Mouse (Mus musculus) CH12.LX (cell line): ENCODE data around the gene Atp5mpl. TPM values are rescaled to one million over a fixed set of nuclear protein-coding genes. Genes with fewer than 3 reads are reported as not detected.

Experiments used
- DNase-seq: peaks from one replicate; pipeline ENCODE4 v3.0.0-alpha.2; 2013; ENCODE audit errors: extremely low read depth
- H3K27ac ChIP-seq: 2 replicates; pipeline ENCODE4 v1.5.1; 2012; ENCODE audit warnings: low read depth, mild to moderate bottlenecking, control low read depth, moderate library complexity; ENCODE audit not compliant: insufficient read depth
- H3K27me3 ChIP-seq: replicated peaks from 2 replicates; pipeline ENCODE3; 2012; ENCODE audit warnings: inconsistent platforms
- H3K36me3 ChIP-seq, 2 experiments: replicated peaks in 1 of 2; 2 replicates each; pipeline versions ENCODE3 to v1.6.1; 2012; ENCODE audit warnings: inconsistent platforms in 1 of 2, low read length in 1 of 2, mild to moderate bottlenecking in 1 of 2, mixed read lengths in 1 of 2, moderate library complexity in 1 of 2; ENCODE audit not compliant: control insufficient read depth in 1 of 2, insufficient read depth in 1 of 2
- H3K4me1 ChIP-seq, 2 experiments: 2 replicates each; pipeline ENCODE4 v1.6.1; 2012; ENCODE audit warnings: inconsistent platforms in 1 of 2, moderate library complexity in 1 of 2; ENCODE audit not compliant: insufficient read depth in 2 of 2, control insufficient read depth in 1 of 2
- H3K4me2 ChIP-seq: 2 replicates; pipeline ENCODE4 v1.6.1; 2012; ENCODE audit warnings: low read depth, mild to moderate bottlenecking, control low read depth; ENCODE audit not compliant: poor library complexity, insufficient read depth, severe bottlenecking
- H3K4me3 ChIP-seq, 3 experiments: fragments of 150-350 bp in 1 of 3; sonication (generic) in 1 of 3; replicated peaks in 1 of 3; 2 replicates each; pipeline versions ENCODE3 to v1.5.1; 2011 to 2012; ENCODE audit warnings: low read depth in 2 of 3, low read length in 2 of 3, mild to moderate bottlenecking in 2 of 3, moderate library complexity in 2 of 3, control low read depth in 1 of 3, improper control_type of control experiment in 1 of 3, inconsistent platforms in 1 of 3, mixed read lengths in 1 of 3; ENCODE audit not compliant: poor library complexity in 1 of 3
- H3K79me2 ChIP-seq: replicated peaks from 2 replicates; pipeline ENCODE4 v1.6.1; 2012; ENCODE audit warnings: mild to moderate bottlenecking, moderate library complexity; ENCODE audit not compliant: control insufficient read depth, poor library complexity, insufficient read depth, severe bottlenecking; ENCODE audit errors: extremely low read depth
- H3K9ac ChIP-seq: 2 replicates; pipeline ENCODE4 v1.6.1; 2012; ENCODE audit warnings: low read depth, mild to moderate bottlenecking, control low read depth, moderate library complexity; ENCODE audit not compliant: insufficient read depth
- H3K9me3 ChIP-seq: replicated peaks from 2 replicates; pipeline ENCODE3; 2012; ENCODE audit warnings: low read length, inconsistent platforms, mixed read lengths
- BHLHE40 ChIP-seq: IDR thresholded peaks from 2 replicates; pipeline ENCODE4 v1.6.1; 2011; ENCODE audit warnings: mild to moderate bottlenecking, low read depth, low read length, improper control_type of control experiment
- CHD2 ChIP-seq: IDR thresholded peaks from 2 replicates; pipeline ENCODE4 v1.6.1; 2011; ENCODE audit warnings: low read length, improper control_type of control experiment
- E2F4 ChIP-seq: IDR thresholded peaks from 2 replicates; pipeline ENCODE4 v1.6.1; 2011; ENCODE audit warnings: low read depth, low read length, improper control_type of control experiment; ENCODE audit not compliant: insufficient replicate concordance
- ELF1 ChIP-seq: IDR thresholded peaks from 2 replicates; pipeline ENCODE4 v1.6.1; 2014; ENCODE audit warnings: low read depth, mild to moderate bottlenecking, inconsistent platforms, low read length, improper control_type of control experiment
- ETS1 ChIP-seq: conservative IDR thresholded peaks from 2 replicates; pipeline ENCODE4 v1.6.1; 2012; ENCODE audit warnings: low read depth, mild to moderate bottlenecking, inconsistent platforms, low read length, improper control_type of control experiment, moderate library complexity
- GABPA ChIP-seq: IDR thresholded peaks from 2 replicates; pipeline ENCODE4 v1.6.1; 2012; ENCODE audit warnings: low read depth, low read length, improper control_type of control experiment, inconsistent platforms; ENCODE audit not compliant: insufficient replicate concordance
- KAT2A ChIP-seq: IDR thresholded peaks from 2 replicates; pipeline ENCODE4 v1.6.1; 2012; ENCODE audit warnings: low read length, improper control_type of control experiment, inconsistent platforms; ENCODE audit not compliant: insufficient replicate concordance
- MAFK ChIP-seq: IDR thresholded peaks from 2 replicates; pipeline ENCODE4 v1.6.1; 2011; ENCODE audit warnings: low read length, improper control_type of control experiment; ENCODE audit not compliant: insufficient replicate concordance
- MAX ChIP-seq: IDR thresholded peaks from 2 replicates; pipeline ENCODE4 v1.6.1; 2011; ENCODE audit warnings: low read length, improper control_type of control experiment
- MAZ ChIP-seq: IDR thresholded peaks from 2 replicates; pipeline ENCODE4 v1.6.1; 2012; ENCODE audit warnings: low read depth, mild to moderate bottlenecking, inconsistent platforms, low read length, improper control_type of control experiment, moderate library complexity
- MEF2A ChIP-seq: IDR thresholded peaks from 2 replicates; pipeline ENCODE4 v1.6.1; 2014; ENCODE audit warnings: low read depth, mild to moderate bottlenecking, inconsistent platforms, low read length, improper control_type of control experiment, borderline replicate concordance
- MXI1 ChIP-seq: IDR thresholded peaks from 2 replicates; pipeline ENCODE4 v1.6.1; 2011; ENCODE audit warnings: mild to moderate bottlenecking, low read depth, low read length, improper control_type of control experiment
- MYC ChIP-seq: IDR thresholded peaks from 2 replicates; pipeline ENCODE4 v1.6.1; 2011; ENCODE audit warnings: low read depth, mild to moderate bottlenecking, improper control_type of control experiment, low read length
- NELFE ChIP-seq: IDR thresholded peaks from 2 replicates; pipeline ENCODE4 v1.6.1; 2011; ENCODE audit warnings: low read depth, low read length, improper control_type of control experiment
- RAD21 ChIP-seq: IDR thresholded peaks from 2 replicates; pipeline ENCODE4 v1.6.1; 2011; ENCODE audit warnings: low read depth, mild to moderate bottlenecking, low read length, improper control_type of control experiment, moderate library complexity
- SIN3A ChIP-seq: IDR thresholded peaks from 2 replicates; pipeline ENCODE4 v1.6.1; 2012; ENCODE audit warnings: low read length, improper control_type of control experiment, inconsistent platforms
- SMC3 ChIP-seq: IDR thresholded peaks from 2 replicates; pipeline ENCODE4 v1.6.1; 2011; ENCODE audit warnings: low read depth, low read length, improper control_type of control experiment
- TBP ChIP-seq: conservative IDR thresholded peaks from 2 replicates; pipeline ENCODE4 v1.6.1; 2011; ENCODE audit warnings: low read depth, low read length, improper control_type of control experiment
- TCF12 ChIP-seq: IDR thresholded peaks from 2 replicates; pipeline ENCODE4 v1.6.1; 2014; ENCODE audit warnings: low read depth, mild to moderate bottlenecking, inconsistent platforms, low read length, improper control_type of control experiment
- UBTF ChIP-seq: IDR thresholded peaks from 2 replicates; pipeline ENCODE4 v1.6.1; 2012; ENCODE audit warnings: low read depth, mild to moderate bottlenecking, inconsistent platforms, low read length, improper control_type of control experiment, moderate library complexity
- USF1 ChIP-seq: IDR thresholded peaks from 2 replicates; pipeline ENCODE4 v1.6.1; 2014; ENCODE audit warnings: low read depth, mild to moderate bottlenecking, inconsistent platforms, low read length, improper control_type of control experiment
- ZKSCAN1 ChIP-seq: IDR thresholded peaks from 2 replicates; pipeline ENCODE4 v1.6.1; 2012; ENCODE audit warnings: low read depth, inconsistent platforms, low read length, improper control_type of control experiment, borderline replicate concordance
- dilution Hi-C: fragments of 300-500 bp; cut with MboI; formaldehyde crosslinking; loops from 2 replicates; pipeline ENCODE4 v1.14.3; 2020; ENCODE audit warnings: low sequenced_read_pairs; ENCODE audit not compliant: extremely low pct_unique_long_range_greater_than_20kb, extremely low pct_ligation_motif_present
- in situ Hi-C: fragments of 300-500 bp; cut with MboI; formaldehyde crosslinking; loops from 3 replicates; pipeline ENCODE4 v1.14.3; 2019; ENCODE audit warnings: low sequenced_read_pairs, low pct_ligation_motif_present, low pct_unique_long_range_greater_than_20kb, mixed read lengths
- polyA plus RNA-seq: library from polyadenylated mRNA; unstranded; fragments of >175 nt; gene quantifications from 2 replicates; pipeline ENCODE4 v1.2.1, GENCODE M21; 2012; ENCODE audit warnings: low read depth; ENCODE audit not compliant: insufficient read length
- total RNA-seq, 2 experiments: library from RNA; depleted of rRNA; stranded (reverse); fragments of 300-350 nt in 1 of 2; fragments of >200 nt in 1 of 2; gene quantifications; 2 replicates each; pipeline ENCODE4 v1.2.3; 2012 to 2014

Gene Atp5mpl
- total and polyA plus RNA-seq, 3 experiments = 164 to 669 (median 224) TPM

DNA sequence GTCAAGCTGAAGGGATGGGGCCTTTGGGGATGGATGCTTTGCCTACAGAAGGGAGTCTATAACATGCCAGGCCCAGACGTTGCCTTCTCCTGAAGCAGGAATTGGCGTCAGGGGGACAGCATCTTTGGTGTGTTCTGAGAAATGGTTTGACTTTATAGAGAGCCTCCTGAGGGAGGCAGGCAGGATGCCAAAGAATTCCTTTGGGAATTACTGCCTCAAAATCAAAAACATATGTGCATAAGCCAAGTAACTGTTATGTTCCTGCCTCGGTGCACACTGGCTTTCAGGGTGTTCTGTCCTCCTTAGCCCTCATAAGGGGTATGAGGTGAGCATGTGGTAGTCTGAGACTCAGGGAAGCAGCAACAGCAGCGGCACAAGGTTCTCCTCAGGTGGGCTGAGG lies 49.6 kb upstream of the Atp5mpl start:
- no peak for DNase-seq
- H3K4me1 ChIP-seq = no peaks in the 10 kb centered on the region
- peaks cover 42% of the 10 kb centered on the region for H3K27me3 ChIP-seq
- H3K9me3 ChIP-seq = peaks cover 23% of the 10 kb centered on the region
- H3K36me3 ChIP-seq = no peaks in the 10 kb centered on the region
- dilution Hi-C loops = no loop called here
- no peak overlapping the region for H3K4me2 ChIP-seq
- H3K79me2 ChIP-seq = no peaks in the 10 kb centered on the region
- H3K4me3 ChIP-seq = no peak overlapping the region
- H3K27ac ChIP-seq = no peak overlapping the region
- TF ChIP-seq MAX = no peak
- no peak for TF ChIP-seq TCF12
- no peak for TF ChIP-seq USF1
- no peak for TF ChIP-seq BHLHE40
- TF ChIP-seq UBTF = no peak
- no peak for TF ChIP-seq E2F4
- TF ChIP-seq SMC3 = no peak
- no peak for TF ChIP-seq TBP
- TF ChIP-seq MXI1 = no peak
- no peak for TF ChIP-seq NELFE
- TF ChIP-seq MYC = no peak
- no peak for TF ChIP-seq SIN3A
- TF ChIP-seq GABPA = no peak
- no peak for TF ChIP-seq MEF2A
- TF ChIP-seq, all 38 proteins: peak for 0
- in situ Hi-C loops = no loop called here
- H3K9ac ChIP-seq = no peak overlapping the region

DNA sequence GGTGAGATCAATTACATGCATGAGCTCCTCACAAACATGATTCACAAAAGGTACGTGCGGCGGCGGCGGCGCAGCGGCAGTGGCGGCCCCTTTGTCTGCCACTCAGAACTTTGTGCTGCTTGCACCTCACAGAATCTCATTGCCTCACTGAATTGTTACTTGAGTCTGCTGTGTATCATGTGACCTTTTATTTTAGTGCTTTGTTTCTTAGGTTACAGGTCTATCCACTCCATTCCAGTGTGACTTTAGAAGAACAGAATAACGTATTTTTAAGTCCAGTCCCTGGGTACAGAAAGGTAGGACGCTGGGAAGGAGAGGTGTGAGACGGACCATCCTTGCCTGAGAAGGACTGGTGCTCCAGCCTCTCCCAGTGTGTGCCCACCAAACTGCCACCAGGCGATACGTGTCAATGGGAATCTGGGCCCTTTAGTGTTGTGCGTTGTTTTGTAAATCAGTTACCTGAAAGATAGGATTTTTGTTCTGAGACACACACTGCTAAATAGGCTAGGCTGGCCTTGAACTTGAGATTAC lies 46.6 kb upstream of the Atp5mpl start:
- H3K9ac ChIP-seq = no peak overlapping the region
- TF ChIP-seq RAD21 = no peak
- no peak for TF ChIP-seq UBTF
- no peak for TF ChIP-seq MAZ
- TF ChIP-seq SIN3A = no peak
- TF ChIP-seq MEF2A = no peak
- TF ChIP-seq GABPA = no peak
- no peak for TF ChIP-seq ELF1
- TF ChIP-seq USF1 = no peak
- TF ChIP-seq ETS1 = no peak
- no peak for TF ChIP-seq CHD2
- TF ChIP-seq ZKSCAN1 = no peak
- TF ChIP-seq KAT2A = no peak
- TF ChIP-seq TBP = no peak
- TF ChIP-seq MAFK = no peak
- no peak for TF ChIP-seq SMC3
- no peak for TF ChIP-seq MXI1
- dilution Hi-C loops = no loop called here

More for the DNA sequence above, 46.6 kb upstream of the Atp5mpl start:
- H3K4me3 ChIP-seq = no peak overlapping the region
- peaks cover 51% of the 10 kb centered on the region for H3K27me3 ChIP-seq
- no peak for DNase-seq
- H3K9me3 ChIP-seq = peaks cover 24% of the 10 kb centered on the region
- H3K36me3 ChIP-seq = no peaks in the 10 kb centered on the region
- no peak overlapping the region for H3K27ac ChIP-seq
- H3K4me2 ChIP-seq = no peak overlapping the region
- in situ Hi-C loops = no loop called here
- H3K79me2 ChIP-seq = no peaks in the 10 kb centered on the region
- no peaks in the 10 kb centered on the region for H3K4me1 ChIP-seq
